Mouse (Mus musculus): Measurements from ENCODE around the gene Zfp184.

Gene Zfp184

DNA sequence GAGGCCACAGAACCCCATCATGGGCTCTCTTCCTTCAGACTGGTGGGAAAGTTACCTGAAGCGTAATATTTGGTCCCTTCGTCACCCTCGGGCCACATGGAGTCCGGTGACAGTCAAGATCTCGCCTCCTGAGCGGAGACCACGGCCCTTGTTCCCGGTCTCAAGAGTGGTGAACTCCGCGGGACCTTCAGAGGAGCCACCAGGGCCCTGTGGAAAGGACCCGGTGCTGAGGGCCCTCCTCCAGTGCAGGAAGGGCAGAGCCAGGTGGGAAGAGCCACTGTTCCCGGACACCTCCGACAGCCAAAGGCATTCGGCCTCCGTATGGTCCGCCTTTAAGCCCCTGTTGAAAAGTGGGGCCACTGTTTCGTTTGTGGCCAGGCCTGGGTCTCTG, 36.9 kb downstream of the Zfp184 start:
- no peak for DNase-seq (ENCODE audit: low read depth in 2 of 2, low spot score in 2 of 2)

DNA sequence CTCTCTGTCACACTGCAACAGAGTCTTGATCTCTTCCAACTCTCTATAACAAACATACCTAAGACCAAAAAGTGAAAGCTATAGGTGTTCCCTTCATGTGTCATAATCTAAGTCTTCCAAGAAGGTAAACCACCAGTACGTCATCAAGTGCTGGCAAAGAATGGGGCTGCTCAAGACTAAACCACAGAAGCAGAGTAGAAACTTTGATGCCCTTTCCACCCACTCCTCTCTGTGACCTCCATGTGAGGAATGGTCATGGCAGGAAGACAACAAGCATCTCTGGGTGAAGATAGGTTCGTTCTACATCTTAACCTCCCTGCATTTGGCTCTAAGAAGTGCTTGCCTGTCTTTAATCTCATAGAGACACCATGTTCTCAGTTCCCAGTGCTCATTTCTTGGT, 39.6 kb downstream of the Zfp184 start:
- DNase-seq (ENCODE audit: low read depth in 2 of 2, low spot score in 2 of 2) = no peak

DNA sequence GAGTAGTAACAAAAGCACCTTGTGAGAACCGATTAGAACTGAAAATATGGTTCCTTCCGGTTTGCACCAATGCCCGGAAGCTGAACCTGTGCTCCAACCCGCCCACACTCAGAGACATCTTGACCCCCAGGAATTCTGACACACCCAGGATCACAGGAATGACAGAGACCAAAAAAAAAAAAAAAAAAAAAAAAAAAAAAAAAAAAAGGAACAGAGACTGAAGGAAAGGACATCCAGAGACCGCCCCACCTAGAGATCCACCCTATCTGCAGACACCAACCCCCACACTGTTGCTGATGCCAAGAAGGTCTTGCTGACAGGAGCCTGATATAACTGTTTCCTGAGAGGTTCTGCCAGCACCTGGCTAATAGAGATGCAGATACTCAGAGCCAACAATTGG, 47.7 kb downstream of the Zfp184 start:
- DNase-seq (ENCODE audit: low read depth in 2 of 2, low spot score in 2 of 2) = no peak

DNA sequence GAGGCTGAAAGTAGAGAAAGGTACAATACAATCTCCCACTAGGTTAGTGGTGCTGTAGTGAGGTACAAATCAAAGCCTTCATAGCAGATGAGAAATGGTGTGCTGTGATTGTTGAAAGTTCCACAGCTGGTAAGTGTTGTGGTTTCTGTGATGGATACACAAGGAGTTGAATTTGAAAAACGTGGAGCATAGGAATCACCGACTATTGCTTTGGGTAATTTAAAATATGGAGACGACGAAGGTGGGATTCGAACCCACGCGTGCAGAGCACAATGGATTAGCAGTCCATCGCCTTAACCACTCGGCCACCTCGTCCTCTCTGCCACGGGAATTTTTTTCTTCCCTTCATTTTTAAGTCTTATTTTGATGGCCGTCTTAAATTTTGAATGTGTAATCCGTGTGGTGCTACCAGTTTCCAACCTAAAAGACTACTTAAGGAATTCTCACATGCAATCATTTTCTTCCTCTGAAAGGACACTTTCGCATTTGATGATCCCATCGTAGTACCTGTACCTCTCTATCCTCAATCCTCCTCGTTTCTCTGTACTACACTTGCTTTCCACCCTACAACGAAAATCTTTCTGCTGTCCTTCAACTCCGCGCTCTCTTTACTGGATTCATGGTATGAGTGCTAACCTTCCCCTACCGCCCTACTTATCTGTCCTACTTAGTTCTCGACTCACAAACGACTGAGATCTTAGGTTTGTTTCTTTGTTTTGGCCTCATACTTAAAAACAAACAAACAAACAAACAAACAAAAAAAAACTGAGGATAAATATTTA, 49.3 kb downstream of the Zfp184 start:
- DNase-seq (ENCODE audit: low read depth in 2 of 2, low spot score in 2 of 2) = peak in 1 of 2 experiments; percentile 36

DNA sequence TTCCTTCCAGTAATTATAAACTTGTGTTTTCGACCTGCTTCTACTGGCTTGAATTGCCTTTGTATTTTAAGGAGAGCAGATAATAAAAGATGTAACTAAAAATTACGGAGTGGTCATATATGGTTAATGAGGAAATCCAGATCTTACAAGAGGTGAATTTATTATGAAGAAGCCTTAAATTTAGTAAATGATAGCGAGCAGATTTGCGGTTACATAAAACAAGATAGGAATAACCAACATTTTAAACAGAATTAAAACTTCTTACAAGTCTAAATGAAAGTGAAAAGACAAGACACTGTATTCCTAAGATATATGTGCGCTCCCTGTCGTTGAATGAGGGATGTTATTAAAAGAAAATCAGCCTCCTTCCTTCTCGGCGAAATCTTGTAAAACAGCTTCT, 50.0 kb downstream of the Zfp184 start:
- no peak for DNase-seq (ENCODE audit: low read depth in 2 of 2, low spot score in 2 of 2)

DNA sequence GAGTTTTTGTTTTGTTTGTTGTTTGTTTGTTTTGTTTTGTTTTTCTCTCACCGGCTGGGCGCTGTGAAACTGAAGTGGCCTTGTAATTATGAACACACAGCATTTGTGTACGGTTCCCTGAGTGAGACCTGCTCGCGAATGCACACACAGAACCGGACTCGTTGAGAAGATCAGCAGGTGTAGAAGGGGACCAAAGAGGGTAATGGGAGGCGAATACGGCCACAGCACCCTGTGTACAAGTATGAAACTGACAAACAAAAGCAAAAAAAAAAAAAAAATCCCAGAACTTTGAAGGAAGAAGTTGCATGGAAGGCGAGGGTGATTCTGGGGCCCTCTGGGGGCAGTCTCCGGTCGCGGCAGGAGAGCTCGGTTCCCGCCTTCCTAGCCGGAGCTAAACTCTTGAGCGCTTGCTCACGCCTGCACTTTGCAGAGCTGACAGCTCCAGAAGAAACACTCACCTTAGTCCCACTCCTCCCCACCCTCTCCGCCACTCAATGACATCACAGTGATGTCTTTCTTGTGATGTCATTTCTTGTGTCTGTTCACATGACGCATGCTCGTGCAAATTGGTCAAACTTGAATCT, 50.5 kb downstream of the Zfp184 start:
- DNase-seq (ENCODE audit: low read depth in 2 of 2, low spot score in 2 of 2) = peak in 1 of 2 experiments; percentile 33

DNA sequence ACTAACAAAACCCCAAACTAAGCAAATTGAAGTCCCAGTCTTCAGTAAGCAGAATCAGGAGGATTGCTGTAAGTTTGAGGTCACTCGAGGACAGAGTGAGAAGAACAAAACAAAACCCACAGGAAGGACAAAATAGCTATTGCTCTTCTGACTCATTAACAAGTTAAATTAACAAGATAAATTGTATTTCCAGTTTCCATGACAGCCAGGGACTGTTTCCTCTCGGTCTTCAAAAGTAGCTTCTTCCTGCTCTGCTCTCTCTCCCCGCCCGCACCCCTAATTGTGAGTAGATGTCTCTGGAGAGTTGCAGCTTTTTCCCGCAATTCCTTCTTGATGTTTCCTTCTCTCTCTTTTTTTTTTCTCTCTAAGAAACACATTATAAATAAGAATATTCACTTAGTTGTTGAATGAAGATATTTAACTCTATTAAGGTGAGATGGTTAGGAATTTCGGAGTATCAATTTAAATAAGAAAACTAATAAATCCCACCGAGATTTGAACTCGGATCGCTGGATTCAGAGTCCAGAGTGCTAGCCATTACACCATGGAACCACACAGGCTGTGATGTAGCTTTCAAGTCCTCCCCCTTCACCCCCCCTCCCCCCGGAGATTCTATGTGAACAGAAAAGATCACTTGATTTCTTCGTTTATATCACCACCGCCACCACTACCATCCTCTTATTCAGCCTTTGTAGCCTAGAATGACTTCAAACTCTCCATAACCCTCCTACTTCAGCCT, 51.4 kb downstream of the Zfp184 start:
- DNase-seq (ENCODE audit: low read depth in 2 of 2, low spot score in 2 of 2) = no peak

DNA sequence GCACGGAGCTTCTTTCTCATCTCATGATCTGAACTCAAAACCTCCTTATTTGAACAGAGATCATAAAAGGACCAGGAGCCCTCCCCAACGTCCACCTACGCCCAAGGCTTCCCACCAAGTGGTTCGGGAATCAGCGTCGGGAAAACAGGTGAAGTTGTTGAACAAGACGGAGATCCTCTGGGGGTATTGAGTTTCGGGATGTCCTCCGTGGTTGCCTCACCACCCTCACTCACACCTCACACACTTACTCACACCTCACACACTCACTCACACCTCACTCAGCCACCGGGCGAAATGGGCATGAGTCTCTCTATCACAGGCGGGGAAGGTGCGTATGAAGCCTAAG, 51.9 kb downstream of the Zfp184 start:
- DNase-seq (ENCODE audit: low read depth in 2 of 2, low spot score in 2 of 2) = no peak

DNA sequence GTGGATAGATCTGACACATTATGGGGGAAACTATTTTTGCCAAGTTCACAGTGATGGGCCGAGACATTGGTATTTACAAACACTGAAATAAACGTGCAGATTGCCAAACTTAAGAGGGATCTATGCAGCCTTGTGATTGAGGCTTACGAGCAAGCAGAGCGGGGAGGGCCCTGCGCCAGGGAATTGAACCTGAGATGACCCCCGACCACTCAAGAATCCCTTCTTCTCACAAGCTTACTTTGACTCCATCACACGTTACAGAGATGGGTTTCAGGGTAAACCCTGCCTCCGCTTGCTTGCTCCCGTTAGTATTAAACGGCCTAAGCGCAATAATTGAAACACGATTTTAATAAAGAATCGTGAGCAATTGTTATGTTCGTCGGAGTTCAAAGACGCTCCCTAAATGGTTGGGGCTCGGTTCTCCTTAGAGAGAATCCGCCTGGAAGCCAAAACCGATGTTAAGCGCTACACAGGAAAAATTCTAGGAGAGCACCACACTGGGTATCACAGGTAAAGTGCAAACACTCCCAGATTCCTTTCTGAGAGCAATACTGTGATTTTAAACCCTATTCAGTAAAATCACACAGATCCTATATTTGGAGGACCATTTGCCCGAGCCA, 52.4 kb downstream of the Zfp184 start:
- DNase-seq (ENCODE audit: low read depth in 2 of 2, low spot score in 2 of 2) = no peak

DNA sequence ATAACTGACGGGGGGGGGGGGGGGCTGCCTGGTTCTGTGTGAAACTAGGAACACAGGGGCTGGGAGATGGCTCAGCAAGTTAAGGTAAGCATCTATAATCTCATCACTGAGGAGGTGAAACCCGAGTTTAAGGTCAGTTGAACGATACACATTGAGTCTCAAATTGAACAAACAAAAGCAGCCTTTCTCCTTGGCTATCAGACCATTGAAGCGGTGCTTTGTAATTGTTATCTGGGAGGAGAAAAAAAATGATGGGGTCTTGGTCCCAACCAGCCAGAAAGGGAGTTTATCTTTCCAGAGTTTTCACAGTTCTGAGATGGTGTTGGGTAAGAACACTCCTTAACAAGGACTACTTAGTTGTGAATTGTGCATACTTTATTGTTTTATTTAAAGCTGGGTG, 52.9 kb downstream of the Zfp184 start:
- no peak for DNase-seq (ENCODE audit: low read depth in 2 of 2, low spot score in 2 of 2)

DNA sequence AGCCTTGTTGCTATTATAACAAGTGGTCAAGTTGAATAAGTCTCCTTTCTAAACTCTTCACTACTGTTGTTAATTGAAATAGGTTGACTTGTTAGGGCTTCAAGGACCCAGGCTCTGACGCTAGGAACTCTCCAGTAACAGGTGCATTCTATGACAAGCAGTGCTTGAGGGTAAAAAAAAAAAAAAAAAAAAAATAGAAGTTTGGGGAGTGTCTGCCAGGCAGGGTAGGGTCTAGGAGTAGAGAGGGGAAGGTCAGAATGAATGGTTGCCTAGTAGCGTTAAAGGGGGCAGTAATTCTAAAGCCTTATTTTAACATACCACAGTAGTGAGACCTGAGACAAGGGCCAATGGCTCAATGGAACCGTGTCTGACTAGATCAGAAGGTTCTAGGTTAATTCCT, 53.5 kb downstream of the Zfp184 start:
- DNase-seq (ENCODE audit: low read depth in 2 of 2, low spot score in 2 of 2) = no peak

DNA sequence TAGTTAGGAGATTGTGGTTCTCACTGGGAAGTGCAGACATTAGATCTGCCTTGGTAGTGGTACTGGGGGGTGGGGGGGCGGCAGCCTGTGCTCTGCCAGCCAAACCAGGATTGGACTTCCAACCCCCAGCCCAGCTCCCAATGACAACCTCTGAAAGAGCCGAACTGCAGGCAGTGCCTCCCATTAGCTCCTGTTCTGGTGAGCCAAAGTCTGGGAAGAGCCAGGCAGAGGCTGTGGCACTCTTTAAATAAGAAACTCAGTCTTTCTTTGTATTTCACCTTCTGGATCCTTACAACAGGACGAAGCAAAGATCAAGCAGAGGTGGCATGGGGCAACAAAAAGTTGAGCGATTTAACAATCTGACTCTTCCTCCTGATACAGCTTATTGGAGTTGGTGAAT, 54.3 kb downstream of the Zfp184 start:
- DNase-seq (ENCODE audit: low read depth in 2 of 2, low spot score in 2 of 2) = no peak

DNA sequence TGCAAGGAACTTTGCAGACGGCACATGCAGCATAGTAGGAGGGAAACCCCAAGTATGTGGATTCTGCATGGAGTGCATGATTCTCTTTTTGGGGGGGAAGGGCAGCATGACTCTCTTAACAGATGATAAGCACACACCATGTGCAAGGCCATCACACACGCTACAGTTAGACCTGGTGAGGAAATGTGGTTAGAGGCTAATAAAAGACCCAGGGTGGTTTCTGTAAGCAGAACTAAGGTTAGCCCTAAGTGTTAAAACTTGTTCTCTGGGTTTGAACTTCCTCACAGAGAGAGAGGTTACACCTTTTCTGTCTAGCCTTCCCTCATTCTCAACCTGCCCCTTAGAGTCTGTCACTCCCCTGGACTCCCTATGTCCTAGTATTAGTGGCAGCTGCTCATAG, 56.5 kb downstream of the Zfp184 start:
- no peak for DNase-seq (ENCODE audit: low read depth in 2 of 2, low spot score in 2 of 2)

DNA sequence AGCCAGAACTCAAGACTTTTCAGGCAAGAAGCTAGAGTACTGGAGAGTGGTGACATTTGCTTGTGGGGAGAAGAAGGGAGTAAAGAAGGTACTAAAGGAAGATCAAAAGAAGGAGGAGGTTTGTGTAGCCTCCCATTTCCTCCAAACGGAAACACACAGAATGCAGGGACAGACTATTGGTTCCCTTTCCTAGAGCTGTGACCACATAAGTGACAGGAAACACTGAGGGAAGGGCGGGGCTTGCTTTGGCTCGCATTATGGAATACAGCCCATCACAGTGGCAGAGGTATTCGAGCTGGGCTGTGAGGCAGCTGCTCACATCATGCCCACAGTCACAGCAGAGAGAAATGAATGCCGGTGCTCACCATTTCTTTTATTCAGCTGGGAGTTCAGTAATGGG, 56.9 kb downstream of the Zfp184 start:
- DNase-seq (ENCODE audit: low read depth in 2 of 2, low spot score in 2 of 2) = peak in 1 of 2 experiments; percentile 46

DNA sequence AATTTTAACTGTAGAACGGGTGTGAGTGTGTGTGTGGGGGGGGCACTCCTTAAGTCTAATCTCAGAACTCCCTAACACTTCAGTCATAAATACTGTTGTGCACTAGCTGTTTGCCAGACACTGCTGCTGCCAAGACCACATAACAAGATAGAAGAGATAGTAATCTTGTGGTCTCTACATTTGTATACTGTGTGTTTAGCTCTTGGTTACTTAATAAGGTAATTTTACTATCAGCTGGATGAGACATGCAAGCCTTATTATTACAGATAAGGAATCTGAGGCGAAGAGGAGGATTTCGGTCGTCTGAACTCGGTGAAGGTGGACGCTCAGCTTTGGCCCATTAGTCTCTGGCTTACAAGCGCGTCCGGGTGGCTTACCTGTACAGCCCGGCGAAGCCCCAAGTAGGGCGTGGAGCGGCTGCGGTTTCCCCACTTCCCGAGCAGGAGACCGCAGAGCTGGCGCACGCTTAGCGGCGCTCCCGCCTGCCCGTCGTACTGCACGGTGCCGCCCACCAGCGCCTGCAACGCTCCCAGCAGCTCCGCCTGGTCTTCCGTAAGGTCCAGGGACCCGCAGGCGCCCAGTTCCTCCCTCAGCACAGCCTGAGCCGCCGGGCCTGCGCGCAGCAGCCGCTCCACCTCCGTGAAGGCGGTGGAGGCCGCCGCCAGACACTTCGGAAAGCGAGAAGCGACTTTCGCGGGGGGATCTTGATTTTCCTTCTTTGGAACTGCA, 60.9 kb downstream of the Zfp184 start:
- peak in 1 of 2 experiments; percentile 44 for DNase-seq (ENCODE audit: low read depth in 2 of 2, low spot score in 2 of 2)

DNA sequence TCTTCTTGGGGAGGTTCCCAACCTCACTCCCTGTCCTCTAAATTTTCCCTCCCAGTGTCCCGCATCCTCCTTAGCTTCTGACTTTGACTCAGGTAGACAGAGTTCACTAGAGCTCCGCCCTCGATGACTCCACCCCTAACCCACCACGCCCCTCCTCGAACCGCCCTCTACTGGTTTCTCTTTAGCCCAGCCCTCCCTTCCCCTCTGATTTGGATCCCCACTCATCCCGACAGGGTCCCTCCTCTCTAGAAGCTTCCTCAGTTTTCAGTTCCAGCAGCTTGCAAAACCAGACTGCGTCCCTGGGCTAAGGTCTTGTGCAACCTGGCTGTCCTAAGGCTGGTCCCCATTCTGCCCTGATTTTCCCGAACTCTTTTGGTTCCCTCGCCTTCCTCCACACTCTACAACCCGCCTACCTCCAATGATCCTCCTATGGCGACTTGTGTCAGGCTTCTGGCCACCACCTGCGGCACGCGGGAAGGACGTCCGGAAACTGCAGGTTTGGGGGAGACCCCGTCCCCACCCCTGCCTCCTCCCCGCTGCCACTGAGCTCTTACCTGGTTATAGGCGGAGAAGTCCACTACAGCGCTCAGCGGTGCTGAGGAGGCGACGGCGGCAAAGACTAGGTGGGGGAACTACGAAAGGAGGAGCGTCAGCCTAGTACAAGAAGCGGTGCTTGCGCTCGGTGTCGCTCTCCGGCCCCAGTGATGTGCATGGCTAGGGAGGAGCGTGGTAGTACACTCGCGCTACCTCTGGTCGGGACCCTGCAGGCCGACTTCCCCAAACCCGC, 61.6 kb downstream of the Zfp184 start:
- DNase-seq (ENCODE audit: low read depth in 2 of 2, low spot score in 2 of 2) = peak in 1 of 2 experiments; percentile 69

DNA sequence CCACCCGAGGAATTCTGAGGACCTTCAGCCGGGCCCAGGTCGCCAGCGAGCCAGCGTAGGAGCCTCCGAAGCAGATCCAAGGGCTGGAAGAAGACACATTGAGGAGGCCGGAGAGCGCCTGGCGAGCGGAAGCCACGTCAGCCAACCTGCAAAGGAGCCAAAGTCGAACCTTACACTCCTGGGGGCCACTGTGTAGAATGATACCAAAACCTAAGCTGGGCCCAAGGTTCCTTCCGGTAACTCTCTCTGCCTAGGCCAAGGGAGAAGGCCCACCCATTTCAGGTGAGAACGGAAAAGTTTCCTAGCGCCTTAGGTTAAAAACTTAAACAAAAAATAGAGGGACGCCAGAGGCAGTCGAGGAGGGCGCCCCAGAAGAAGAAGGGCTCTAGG, 62.2 kb downstream of the Zfp184 start:
- DNase-seq (ENCODE audit: low read depth in 2 of 2, low spot score in 2 of 2) = no peak

DNA sequence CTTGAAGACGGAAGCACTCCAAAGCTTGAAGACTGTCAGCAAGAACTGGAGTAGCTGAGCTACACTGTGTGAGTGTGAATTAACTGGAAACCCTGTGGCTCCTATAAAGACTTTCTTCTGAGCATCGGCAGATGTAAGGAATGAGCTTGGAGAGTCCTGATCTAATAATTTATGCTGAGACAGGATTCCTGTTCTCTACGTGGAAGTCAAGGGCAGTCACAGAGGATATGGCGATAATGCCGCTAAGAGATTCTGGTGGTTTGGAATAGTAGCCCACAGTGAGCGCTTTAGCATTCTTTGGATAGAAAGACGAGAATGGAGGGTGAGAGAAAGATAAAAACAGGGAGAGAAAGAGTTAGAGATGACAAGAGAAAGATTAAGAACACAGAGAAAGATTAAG, 63.0 kb downstream of the Zfp184 start:
- no peak for DNase-seq (ENCODE audit: low read depth in 2 of 2, low spot score in 2 of 2)

DNA sequence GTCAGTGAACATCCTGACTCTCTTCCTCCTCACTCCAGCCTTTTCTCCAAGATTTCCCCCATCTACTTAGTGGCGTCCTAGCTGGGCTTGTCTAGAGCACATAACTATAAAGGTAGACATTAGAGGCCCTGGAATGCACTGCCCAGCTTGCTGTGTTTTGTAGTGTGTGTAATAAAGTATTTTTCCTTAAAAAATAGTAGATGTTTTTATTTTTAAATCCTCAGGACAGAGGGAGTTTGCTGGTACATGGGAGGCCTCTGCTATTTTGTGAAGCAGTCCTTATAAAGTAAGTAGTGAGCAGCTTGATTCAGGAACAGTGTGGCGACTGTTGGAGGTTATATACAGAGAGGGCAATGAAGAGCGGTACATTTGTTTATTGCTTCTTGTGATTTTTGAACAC, 63.8 kb downstream of the Zfp184 start:
- DNase-seq (ENCODE audit: low read depth in 2 of 2, low spot score in 2 of 2) = no peak

DNA sequence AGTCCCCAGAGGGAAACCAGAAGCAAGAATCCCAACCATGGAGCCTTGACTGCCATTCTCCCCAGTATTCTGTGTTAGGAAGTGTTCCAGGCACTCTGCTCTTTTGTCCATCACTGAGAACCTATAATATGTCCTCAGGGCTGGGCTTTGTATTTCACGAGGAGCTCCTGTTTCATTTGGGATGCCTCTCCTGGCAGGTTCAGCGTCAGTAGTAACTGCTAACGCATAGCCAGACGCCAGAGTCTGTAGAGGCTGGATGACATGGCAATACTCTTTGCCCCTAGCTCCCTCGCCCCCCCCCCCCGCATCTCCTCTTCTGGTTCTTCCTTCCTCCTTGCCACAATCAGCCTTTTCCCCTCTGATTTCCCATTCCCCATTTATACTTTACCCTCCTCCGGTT, 64.7 kb downstream of the Zfp184 start, which contains the start of gene Prss16:
Prss16 (minus strand) TSS at position 101 of the 400 bp plus-strand sequence.
- no peak for DNase-seq (ENCODE audit: low read depth in 2 of 2, low spot score in 2 of 2)
